Mouse (Mus musculus) adrenal gland, postnatal 36 days (tissue): ENCODE results near the gene Hnrnpf. TPM values are rescaled to one million over a fixed set of nuclear protein-coding genes. Genes with fewer than 3 reads are reported as not detected.

Experiments
- microRNA-seq: library from miRNA; unstranded; fragments of <30 nt; microRNA quantifications from one replicate; pipeline ENCODE4 v1.2.0, GENCODE M21; 2021
- total RNA-seq, 2 experiments: library from RNA; stranded (reverse); gene quantifications; 2 replicates each; pipeline ENCODE4 v1.2.3; 2021

Gene Hnrnpf
- total RNA-seq, 2 experiments from 2014 or later: 380 to 388 TPM

Small RNAs within 50 kb of the gene (microRNA-seq; reads per million reads assigned to microRNA genes)
- not detected for gene Gm25535

Other genes starting within 250 kb of the Hnrnpf start
- 10 to 100 TPM; 32.7 to 42.6 TPM for gene Zfp637, start 59.1 kb upstream of the Hnrnpf start, total RNA-seq
- gene Zfp239, start 38.2 kb upstream of the Hnrnpf start, total RNA-seq: 1 to 10 TPM; 2.3 to 3.3 TPM
- gene Fxyd4, start 37.4 kb downstream of the Hnrnpf start, total RNA-seq: not detected
- under 1 TPM; 0.13 to 0.33 TPM for gene Rasgef1a, start 111.1 kb downstream of the Hnrnpf start, total RNA-seq
- gene Csgalnact2, start 238.8 kb downstream of the Hnrnpf start, total RNA-seq: 10 to 100 TPM; 18.2 to 23.2 TPM